Mouse (Mus musculus): ENCODE data around the gene Pik3r6.
A peak's percentile ranks its signal among the peaks of the same experiment; 100 is the strongest.

DNA sequence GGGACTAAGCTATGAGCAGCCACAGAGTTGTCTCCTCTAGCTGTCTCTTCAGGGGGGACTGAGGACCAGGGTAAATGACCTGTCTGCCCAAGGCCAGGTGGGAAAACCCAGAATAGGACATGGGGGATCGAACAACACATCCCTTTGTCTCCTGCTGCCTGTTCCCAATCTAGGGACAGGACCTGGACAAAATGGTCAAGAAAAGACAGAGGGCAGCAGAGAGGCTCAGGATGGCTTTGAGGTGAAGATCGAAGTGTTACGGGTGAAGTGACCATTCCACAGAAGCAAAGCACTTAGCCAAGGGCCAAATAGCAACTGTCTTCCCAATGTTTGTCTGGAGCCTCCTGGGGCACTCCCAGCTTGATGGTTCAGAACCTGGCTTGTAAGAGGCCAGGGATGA is 16.7 kb upstream of the Pik3r6 start:
- TF ChIP-seq CTCF (IDR thresholded peaks at IDR 0.05; ENCODE audit: low read depth) (peak; percentile 53), EP300 (optimal IDR thresholded peaks at IDR 0.05) (no peak)
